Mouse (Mus musculus) heart, postnatal 4 days (tissue): Measurements from ENCODE around the gene Triobp. TPM values are rescaled to one million over a fixed set of nuclear protein-coding genes. Genes with fewer than 3 reads are reported as not detected.

Experiments used
- DNase-seq: peaks from one replicate; pipeline ENCODE4 v3.0.0; 2021
- total RNA-seq, 2 experiments: library from RNA; stranded (reverse); gene quantifications; 2 replicates each; pipeline ENCODE4 v1.2.3; 2021

Gene Triobp
- total RNA-seq, 2 experiments from 2014 or later = 59.0 to 68.2 TPM

- peak; percentile 96 for DNase-seq
Measured at GRCm38 (mm10) chr15:78926021-78926919, 21.3 kb upstream of the Triobp start, which contains the start of gene Lgals1. Gene Lgals1, plus strand, starts transcription at chr15:78926725.

- peak; percentile 63 for DNase-seq
Measured at GRCm38 (mm10) chr15:78927021-78927787, 20.3 kb upstream of the Triobp start.

- peak; percentile 82 for DNase-seq
Measured at GRCm38 (mm10) chr15:78927788-78928457, 19.6 kb upstream of the Triobp start.

- DNase-seq = no peak
Measured at GRCm38 (mm10) chr15:78928539-78928938, 19.0 kb upstream of the Triobp start.

- DNase-seq = no peak
Measured at GRCm38 (mm10) chr15:78930192-78930706, 17.3 kb upstream of the Triobp start.

GRCm38 (mm10) chr15:78930801-78931426 lies 16.6 kb upstream of the Triobp start:
- no peak for DNase-seq

GRCm38 (mm10) chr15:78931577-78931976 lies 15.9 kb upstream of the Triobp start:
- peak; percentile 69 for DNase-seq

- peak; percentile 87 for DNase-seq
Measured at GRCm38 (mm10) chr15:78934784-78935320, 12.7 kb upstream of the Triobp start, which contains the start of gene Nol12. Gene Nol12, plus strand, starts transcription at chr15:78934933.

- no peak for DNase-seq
Measured at GRCm38 (mm10) chr15:78936403-78936802, 11.1 kb upstream of the Triobp start.

GRCm38 (mm10) chr15:78937311-78937710 lies 10.2 kb upstream of the Triobp start:
- DNase-seq = no peak

GRCm38 (mm10) chr15:78937963-78938362 lies 9.6 kb upstream of the Triobp start:
- no peak for DNase-seq

GRCm38 (mm10) chr15:78940325-78940724 lies 7.2 kb upstream of the Triobp start:
- DNase-seq = no peak

- peak; percentile 90 for DNase-seq
Measured at GRCm38 (mm10) chr15:78942663-78943062, 4.9 kb upstream of the Triobp start.

- DNase-seq = no peak
Measured at GRCm38 (mm10) chr15:78946232-78946631, 1.3 kb upstream of the Triobp start.

GRCm38 (mm10) chr15:78948152-78948725 lies 715 bp downstream of the Triobp start:
- DNase-seq = no peak

GRCm38 (mm10) chr15:78948883-78949282 lies 1.4 kb downstream of the Triobp start:
- no peak for DNase-seq

GRCm38 (mm10) chr15:78955663-78956062 lies 8.1 kb downstream of the Triobp start:
- DNase-seq = no peak

- no peak for DNase-seq
Measured at GRCm38 (mm10) chr15:78956351-78956750, 8.8 kb downstream of the Triobp start.

GRCm38 (mm10) chr15:78957021-78957420 lies 9.5 kb downstream of the Triobp start:
- DNase-seq = no peak

GRCm38 (mm10) chr15:78959537-78959936 lies 12.0 kb downstream of the Triobp start:
- DNase-seq = no peak

- DNase-seq = peak; percentile 64
Measured at GRCm38 (mm10) chr15:78960088-78960487, 12.6 kb downstream of the Triobp start.
